Mouse (Mus musculus) neutrophil, adult 5-6 weeks (primary cell): ENCODE measurements around the gene Mpdu1. TPM values are rescaled to one million over a fixed set of nuclear protein-coding genes. Genes with fewer than 3 reads are reported as not detected.
A peak's percentile ranks its signal among the peaks of the same experiment; 100 is the strongest.
"Not testable (repeated sequence)": the region's sequence is repeated elsewhere in the genome, so short reads cannot be mapped to it uniquely, and the experiment has no call there.

ENCODE experiments used
- ATAC-seq: fragments of 151-379, 151-347 bp; 2 replicates; pipeline ENCODE4 v1.8.0; 2017; ENCODE audit warnings: mild to moderate bottlenecking, moderate TSS enrichment; ENCODE audit not compliant: insufficient number of reproducible peaks, poor library complexity, low FRiP score, severe bottlenecking; ENCODE audit errors: extremely low read depth
- total RNA-seq: library from RNA; stranded (forward); fragments of 200-1000 nt; gene quantifications from 2 replicates; pipeline ENCODE4 v1.2.3, GENCODE M21; 2017

Gene Mpdu1
- total RNA-seq, result 35.6 and 41.3 TPM in 2 replicates

DNA sequence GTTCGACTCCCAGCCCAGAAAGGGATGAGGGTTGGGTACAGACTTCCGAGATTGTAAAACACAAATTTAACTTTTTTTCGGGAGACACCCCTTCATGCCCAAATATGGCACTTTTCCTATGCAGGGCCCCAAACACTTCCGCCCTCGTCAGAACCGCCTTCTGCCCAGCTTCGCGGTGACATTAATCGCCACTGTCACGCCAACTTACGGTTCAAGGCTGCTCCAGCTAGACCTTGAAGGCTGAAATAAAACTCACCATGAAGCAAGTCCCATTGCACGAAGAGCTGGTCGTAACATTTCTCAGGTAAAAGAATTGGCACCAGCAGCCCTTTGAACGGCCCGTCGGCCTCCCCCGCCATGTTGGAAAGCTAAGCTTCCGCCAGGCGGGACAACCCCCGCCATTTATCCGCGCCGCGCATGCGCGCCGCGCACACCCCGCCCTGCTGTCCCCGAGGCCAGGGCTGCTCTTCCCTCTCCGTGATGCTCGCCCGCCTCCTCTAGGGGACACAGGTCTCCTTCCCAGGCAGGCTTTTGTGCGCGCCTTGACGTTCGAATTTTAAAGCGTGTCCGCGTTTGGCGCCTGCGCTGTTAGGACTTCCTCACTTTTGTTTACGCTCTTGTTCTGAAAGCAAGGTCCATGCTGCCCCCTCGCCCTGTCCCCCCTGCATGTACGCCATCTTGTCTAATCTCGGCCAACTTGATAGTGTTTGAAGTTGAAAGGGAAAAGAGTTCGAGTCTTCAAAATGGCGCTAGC is at the start of gene Mpdu1:
TSS of gene Mpdu1 (minus strand) at position 430 of the 754 bp plus-strand sequence.
- ATAC-seq, result peak; percentile 78

DNA sequence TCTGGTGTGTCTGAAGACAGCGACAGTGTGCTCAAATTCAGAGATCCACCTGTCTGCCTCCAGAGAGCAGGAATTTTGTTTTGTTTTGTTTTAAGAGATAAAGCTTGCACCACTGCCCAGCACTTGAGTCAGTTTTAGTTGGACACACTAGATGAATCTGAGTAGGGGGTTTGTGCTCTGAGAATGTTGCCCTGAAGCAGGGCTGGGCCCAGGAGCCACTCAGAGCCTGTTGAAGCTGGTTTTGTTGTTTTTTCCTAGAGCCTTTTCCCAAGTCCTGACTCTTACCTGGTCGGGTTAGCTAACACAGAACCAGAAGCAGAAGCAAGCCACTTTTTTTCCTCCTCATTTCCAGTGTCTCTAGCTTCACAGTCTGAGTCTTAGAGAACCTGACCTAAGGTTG is 48.6 kb upstream of the Mpdu1 start:
- no peak for ATAC-seq

DNA sequence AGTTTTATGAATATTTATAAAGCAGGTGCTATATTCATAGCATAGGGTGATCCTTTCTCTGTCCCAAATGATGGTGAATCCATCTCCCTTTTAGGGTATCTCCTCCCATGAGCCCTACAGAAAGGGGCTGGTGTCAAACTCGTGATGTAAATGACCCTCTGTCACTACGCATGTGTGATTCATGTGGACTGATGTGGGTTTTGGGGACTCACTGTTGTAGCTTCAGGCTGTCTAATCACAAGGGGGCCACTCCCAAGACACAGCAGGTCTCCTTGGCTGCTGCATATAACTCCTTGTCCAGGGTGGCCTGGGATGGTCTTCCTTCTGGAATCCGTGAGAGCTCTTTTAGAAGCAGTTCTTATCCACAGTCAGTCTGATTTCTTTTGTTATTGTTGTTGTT is 48.0 kb upstream of the Mpdu1 start:
- ATAC-seq, result no peak

DNA sequence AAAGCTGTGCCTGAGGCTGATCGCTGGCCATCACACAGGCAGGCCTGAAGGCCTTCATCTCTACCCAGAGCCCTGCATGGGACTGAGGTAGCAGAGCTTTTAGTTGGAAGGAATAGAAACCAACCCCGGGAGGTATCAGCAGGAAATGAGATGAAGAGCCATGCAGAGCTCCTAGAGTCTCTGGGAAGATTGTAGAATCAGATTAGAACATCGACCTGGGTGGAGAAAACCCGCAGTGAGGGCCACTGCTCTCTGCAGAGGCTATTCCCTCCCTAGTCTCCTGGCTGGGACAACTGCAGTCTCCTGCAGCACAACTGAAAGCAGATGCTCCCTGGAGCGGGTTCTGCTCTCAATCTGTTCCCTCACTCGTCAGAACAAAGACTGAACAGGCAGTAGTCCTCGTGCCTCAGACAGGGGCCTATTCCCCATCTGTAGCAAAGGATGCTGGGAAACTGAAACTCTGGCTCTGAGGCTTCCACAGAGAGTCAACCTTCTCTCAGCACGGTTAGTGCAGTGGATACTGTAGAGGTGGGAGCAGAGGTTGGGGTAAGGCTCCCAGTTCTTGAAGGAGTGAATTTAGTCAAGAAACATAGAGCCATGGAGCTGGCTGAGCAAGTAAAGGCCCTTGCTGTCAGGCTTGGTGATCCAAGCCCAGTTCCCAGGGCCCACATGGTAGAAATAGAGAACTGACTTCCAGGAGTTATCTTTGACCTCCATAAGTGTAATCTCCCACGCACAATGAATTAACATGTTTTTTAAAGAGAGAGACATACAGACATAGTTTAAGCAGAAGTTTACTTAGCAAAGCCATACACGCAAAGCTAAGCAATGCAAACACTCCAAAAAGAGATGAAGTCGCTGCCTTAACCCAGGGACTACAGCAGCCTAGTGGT is 47.4 kb upstream of the Mpdu1 start:
- no peak for ATAC-seq

DNA sequence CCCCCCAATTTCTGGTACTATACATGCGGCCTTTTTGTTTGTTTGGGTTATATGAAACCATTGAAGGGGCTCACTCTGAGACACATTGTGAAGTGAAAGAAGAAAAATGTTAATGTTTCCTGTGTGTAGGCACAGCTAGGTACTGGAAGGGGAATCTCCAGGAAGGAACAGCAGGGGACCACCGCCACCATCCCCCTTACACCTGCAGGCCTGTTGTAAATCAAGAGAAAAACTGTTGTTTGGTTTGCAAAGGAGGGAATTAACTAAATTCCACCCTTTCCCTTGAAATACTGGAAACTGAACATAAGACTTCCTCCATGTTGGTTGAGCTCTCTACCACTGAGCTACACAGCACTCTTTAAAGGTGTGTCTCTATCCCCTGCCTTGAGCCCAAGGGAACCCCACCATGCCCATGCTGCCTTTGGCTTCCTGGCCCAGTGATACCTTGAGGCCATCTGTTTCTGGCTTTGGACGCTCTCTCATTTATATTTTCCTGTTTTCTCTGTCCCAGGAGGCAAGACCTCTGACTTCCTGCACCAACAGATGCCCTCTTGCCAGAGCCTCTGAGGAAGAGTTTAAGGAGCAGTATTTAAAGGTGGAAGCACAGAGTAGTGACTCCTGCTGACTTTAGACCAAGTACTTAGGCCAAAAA is 46.3 kb upstream of the Mpdu1 start:
- ATAC-seq, result no peak

DNA sequence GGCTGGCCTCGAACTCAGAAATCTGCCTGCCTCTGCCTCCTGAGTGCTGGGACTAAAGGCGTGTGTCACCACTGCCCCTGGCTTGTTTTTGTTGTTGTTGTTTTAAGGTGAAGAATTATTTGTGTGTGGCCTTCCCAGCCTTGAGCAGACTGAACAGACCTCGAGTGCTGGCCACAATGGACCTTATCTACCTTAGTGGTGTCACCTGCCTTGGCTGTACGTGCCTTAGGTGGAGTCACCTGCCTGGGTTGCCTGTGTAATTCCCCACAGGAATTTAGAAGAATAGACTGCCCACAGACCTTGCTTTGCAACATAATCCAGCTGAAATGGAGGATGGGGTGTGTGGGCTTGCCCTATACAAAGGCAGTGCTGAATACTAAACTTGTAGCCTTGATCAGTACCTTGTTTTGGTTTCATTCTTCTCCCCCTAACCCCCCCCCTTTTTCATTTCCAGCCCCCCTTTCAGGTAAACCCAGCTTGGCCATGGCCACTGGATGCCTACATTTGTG is 45.5 kb upstream of the Mpdu1 start:
- ATAC-seq, result no peak

DNA sequence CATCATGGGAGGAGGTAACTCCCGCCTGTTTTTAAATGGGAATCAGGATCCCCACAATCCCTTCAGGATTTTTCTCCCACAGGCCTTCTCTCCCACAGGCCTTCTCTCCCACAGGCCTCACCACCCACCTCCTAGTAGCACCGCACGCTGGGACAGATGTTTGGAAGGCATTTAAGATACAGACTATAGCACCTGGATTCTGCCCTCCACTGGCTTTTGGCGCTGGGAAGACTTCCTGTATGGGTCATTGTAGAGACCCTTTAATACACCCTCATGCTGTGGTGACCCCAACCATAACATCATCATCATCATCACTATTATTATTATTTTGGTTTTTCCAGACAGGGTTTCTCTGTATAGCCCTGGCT is 45.0 kb upstream of the Mpdu1 start:
- no peak for ATAC-seq

DNA sequence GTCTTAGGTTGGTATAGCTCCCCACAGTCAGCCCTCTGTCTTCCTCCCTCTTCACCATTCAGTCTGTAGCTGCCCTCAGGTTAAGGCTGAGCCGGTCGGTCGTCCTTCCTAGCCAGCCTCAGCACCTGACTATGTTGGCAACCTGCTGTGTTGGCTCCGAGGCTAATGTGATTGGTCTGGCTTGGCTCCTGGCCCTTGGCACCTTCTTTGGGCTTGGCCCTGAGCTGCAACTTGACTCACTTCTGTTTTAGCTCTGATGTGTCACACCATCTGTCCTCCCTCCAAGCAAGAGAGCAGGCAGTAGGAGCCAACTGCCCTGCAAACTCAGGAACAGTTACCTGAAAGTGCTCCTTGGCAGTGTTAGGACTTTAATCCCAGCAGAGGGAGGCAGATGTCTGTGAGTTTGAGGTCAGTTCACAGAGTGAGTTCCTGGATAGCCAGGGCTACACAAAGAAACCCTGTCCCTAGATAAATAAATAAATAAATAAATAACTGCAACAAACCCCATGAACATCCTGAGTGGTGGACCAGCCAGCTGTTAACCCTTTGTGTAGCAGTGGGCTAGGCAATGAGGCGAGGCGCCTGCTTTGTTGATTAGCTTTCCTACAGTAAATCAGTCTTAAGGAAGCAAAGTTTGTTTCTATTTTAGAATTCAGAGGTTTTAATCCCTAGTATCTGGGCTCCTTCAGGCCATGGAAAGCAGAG is 44.5 kb upstream of the Mpdu1 start:
- no peak for ATAC-seq

DNA sequence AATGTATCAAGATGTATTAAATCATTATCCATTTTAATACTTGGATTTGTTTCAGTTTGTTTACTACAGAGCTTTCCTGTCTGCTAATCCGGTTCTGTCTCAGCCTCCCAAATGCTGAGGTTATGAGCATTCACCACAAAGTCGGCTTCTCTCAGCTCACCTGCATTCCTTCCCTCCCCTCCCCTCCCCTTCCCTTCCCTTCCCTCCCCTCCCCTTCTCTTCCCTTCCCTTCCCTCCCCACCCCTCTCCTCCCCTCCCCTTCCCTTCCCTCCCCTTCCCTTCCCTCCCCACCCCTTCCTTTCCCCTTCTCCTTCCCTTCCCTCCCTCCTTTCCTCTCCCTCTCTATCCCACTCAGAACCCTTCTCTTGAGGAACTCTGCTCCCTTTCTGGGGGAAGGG is 42.2 kb upstream of the Mpdu1 start:
- ATAC-seq, result no peak

DNA sequence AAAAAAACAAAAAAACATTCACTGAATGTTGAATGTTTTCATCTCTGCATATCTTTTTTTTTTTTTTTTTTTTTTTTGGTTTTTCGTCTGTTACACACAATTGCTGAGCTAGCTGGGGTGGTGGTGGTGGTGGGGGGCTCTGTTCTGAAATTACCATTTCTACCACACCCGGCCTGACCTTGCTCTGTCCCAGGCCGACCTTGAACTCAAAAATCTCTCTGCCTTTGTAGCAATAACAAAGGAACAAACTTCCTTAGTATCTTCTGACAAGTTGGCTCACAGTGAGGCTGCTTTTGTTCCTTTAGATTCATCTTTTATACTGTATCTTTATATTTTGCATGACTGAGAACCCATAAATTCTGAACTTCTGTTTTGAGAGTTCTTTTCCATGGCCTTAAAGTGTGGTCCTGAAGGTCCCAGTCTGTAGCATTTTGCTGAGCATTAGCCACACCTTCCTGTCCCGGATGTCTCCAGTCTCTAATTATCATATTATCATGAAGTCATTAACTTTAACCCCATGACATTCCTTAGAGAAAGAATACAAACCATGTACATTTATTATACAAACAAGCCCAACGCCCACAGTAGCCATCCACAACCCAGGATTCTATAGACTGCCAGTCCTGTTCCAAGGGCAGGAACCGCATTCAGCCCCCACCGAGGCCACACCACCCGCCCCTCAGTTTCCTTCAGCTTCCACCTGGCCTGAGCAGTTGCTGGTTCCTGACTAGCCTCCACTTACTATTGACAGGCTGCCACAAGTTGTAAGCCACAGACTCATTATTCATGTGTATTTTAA is 41.6 kb upstream of the Mpdu1 start:
- no peak for ATAC-seq

DNA sequence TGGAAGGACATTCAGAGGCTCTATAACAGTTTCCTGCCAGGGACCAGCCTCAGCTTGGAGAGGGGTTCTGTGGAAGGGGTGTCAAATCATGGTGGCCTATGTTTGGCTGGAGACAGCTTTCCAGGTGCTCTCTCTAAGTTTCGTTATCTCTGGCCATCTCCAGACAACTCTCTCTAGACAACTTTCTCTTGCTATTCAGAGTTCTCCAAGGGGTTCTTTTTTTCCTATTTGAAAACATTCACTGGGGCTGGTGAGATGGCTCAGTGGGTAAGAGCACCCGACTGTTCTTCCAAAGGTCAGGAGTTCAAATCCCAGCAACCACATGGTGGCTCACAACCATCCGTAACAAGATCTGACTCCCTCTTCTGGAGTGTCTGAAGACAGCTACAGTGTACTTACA is 40.9 kb upstream of the Mpdu1 start:
- ATAC-seq, result not testable (repeated sequence)

DNA sequence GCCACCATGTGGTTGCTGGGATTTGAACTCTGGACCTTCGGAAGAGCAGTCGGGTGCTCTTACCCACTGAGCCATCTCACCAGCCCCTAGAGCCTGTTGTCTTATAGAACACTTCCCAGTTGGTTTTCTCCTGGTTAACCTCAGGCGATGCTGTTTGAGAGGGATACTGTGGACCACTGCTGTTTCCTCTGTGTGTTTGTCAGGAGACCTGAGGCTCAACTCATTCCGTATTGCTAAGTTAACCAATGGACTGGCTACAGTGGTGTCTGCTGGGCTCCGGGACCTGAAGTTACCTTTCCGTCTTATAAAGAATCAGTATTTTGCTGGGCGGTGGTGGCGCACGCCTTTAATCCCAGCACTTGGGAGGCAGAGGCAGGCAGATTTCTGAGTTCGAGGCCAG is 40.4 kb upstream of the Mpdu1 start:
- ATAC-seq, result not testable (repeated sequence)

DNA sequence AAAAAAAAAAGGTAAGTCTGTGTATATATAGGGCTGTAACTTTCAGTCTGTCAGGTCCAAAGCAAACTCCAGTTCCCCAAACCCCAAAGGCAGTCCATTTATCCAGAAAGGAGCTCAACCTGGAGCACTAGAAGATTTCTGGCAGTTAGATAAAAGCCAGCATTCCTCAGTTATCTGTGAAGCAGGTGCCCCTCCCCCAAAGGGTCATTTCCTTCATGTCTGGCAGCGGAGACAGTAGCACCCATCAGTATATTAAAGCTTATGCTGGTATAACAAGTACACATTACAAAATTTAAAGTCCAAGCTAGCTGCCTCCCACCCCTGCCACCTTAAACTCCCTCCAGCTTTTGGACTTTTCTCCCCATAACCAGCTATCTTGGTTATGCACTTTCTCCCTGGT is 37.2 kb upstream of the Mpdu1 start:
- no peak for ATAC-seq

DNA sequence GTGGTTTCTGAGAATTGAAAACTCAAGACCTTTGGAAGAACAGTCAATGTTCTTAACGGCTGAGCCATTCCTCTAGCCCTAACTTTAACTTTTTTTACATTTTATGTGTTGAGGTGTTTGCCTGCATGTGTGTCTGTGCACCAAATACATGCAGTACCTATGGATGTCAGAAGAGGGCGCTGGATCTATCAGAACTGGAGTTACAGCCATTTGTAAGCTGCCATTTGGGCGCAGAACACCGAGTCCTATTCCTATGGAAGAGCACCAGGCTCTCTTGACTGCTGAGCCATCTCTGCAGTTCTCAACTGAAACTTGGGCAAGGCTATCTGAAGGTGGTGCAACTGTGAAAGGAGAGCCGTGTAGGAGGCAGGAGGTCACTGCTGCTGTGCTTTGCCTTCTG is 36.1 kb upstream of the Mpdu1 start:
- no peak for ATAC-seq

DNA sequence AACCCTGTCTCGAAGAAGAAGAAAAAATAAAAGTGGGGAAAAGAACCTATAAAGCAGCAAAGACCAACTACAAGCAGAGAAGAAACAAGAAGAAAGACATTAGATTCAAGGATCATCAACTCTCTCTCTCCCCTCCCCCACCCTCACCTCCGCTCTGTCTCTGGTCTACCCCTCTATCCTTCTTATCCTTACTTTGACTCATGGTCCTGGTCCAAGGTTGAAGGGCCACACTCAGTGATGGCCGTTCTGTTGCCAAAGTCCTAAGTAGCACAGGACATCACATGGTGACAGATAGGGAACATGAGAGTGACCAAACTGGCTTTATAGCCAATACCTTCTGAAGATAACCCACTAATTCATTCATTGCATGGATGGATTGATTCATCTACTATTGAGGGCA is 35.0 kb upstream of the Mpdu1 start:
- ATAC-seq, result no peak

DNA sequence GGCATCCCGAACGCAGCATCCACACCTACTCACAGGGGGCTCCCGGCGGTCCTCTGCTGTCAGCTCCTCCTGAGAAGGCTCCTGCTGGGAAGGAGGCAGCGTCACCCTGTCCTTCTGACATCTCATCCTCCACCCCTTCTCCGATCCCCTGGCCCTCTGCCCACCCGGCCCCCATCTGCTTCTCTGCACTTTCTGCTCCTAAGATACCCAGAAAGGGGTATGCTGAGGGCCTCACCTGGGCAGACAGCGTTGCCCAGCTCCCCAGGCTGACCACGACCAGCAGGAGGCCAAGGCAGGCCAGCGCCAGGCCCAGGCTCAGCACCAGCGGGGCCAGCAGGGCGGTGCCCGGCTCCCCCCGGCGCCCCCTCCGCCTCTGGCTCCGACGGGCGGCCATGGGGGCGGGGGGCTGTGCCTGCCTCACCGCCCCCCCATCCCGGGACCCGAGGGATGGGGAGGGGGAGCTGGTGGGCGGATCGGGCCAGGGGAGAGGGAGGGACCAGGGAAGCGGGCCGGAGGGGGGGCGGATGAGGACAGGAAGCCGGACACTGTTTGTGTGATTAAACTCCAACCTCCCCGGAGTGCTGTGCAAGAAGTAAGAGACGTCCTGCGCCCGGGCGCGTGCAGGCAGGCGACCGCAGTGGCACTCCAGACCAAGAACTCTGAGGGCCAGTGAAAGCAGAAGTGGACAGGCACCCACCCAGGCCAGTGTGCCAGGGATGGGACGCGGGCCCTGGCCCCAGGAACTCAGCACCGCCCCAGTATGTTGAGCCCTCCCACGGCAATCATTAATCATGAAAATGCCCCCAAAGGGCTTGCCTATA is 33.1 kb upstream of the Mpdu1 start, which contains the start of the genes Tnfsf12 and Tnfsfm13:
TSS of gene Tnfsf12 (minus strand) at position 489 of the 821 bp plus-strand sequence.
TSS of gene Tnfsfm13 (minus strand) at position 738 of the 821 bp plus-strand sequence.
- 0 out of 2 replicates have a peak, but pooled peaks have one; percentile 34 for ATAC-seq

DNA sequence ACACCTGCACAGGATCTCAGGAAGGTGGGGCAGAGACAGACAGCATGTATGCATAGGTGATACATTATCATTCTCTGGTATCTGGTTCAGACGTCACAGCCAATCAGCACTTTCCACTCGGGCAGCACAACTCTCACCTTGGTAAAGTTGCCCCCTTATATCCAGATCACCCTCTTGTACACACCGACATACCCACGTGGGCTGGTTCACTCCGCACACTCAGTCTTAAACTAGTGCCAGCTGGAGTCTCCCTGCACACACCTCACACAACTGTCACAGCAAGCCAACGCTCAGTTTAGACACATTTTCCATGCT is 32.6 kb upstream of the Mpdu1 start:
- no peak for ATAC-seq
